ENCODE assay signal across 10 mouse cellular contexts in the genomic region with DNA sequence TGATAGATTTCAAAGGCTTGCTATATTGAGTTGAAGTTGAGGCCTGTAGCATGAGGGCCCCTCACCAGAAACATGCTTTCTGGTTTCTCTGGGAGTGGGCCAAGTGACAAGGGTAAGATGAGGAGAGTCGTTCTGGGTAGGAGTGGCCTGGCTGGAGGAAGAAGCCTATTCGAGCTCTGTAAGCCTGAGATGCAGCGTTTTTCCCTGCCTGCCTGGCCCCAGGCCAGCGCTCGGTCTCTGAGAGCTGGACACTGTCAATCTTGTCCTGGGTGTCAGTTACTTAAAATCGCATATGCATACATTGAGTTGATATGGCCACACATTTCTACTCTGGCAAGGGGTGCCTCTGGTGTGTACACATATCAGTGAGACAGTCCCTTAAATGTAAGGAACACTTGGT. TPM values are rescaled to one million over a fixed set of nuclear protein-coding genes. Genes with fewer than 3 reads are reported as not detected.
DNase-seq lines count a peak whose midpoint lies in the region; ATAC-seq and TF ChIP-seq lines count a peak whose summit lies in the region.
"Had no signal": no experiment of that assay in that cellular context is flagged by ENCODE, and none has a peak within 500 bp of the region (broad histone marks: within the 10 kb centered on the region; RNA-seq: fewer than 3 reads in every experiment).

No protein-coding gene starts in this region.

- peak overlapping the region; percentile 28; the same call in 1 of the 2 replicates for H3K27ac ChIP-seq in embryonic facial prominence, embryonic 15.5 days (replicated peaks)
- H3K27ac ChIP-seq in intestine, postnatal 0 days (ENCODE audit: low read depth, low read length), result peak overlapping the region; percentile 41; the same call in 1 of the 2 replicates
- H3K27ac ChIP-seq: limb, embryonic 12.5 days; neural tube, embryonic 13.5 days had no signal

- no peak overlapping the region for H3K9ac ChIP-seq in embryonic facial prominence, embryonic 15.5 days
- no peak overlapping the region for H3K9ac ChIP-seq in intestine, postnatal 0 days (ENCODE audit: low read depth, low read length)
- H3K9ac ChIP-seq: limb, embryonic 12.5 days; neural tube, embryonic 13.5 days had no signal

- H3K27me3 ChIP-seq in embryonic facial prominence, embryonic 15.5 days, result no peaks in the 10 kb centered on the region
- no peaks in the 10 kb centered on the region for H3K27me3 ChIP-seq in intestine, postnatal 0 days (replicated peaks; ENCODE audit: control insufficient read depth, insufficient read depth, low read length)
- H3K27me3 ChIP-seq: limb, embryonic 12.5 days; neural tube, embryonic 13.5 days had no signal

- 20% methylated on average over 6 of the region's 6 CpGs for WGBS in embryonic facial prominence, embryonic 15.5 days
- whole genome bisulfite sequencing in intestine, postnatal 0 days, result 44% methylated on average over 6 of the region's 6 CpGs

- H3K9me3 ChIP-seq in embryonic facial prominence, embryonic 15.5 days (replicated peaks), result no peaks in the 10 kb centered on the region
- H3K9me3 ChIP-seq in intestine, postnatal 0 days (ENCODE audit: control insufficient read depth), result no peaks in the 10 kb centered on the region
- H3K9me3 ChIP-seq: limb, embryonic 12.5 days; neural tube, embryonic 13.5 days had no signal

- no peaks in the 10 kb centered on the region for H3K36me3 ChIP-seq in embryonic facial prominence, embryonic 15.5 days
- no peaks in the 10 kb centered on the region for H3K36me3 ChIP-seq in intestine, postnatal 0 days (ENCODE audit: control insufficient read depth, insufficient read depth)
- H3K36me3 ChIP-seq: limb, embryonic 12.5 days; neural tube, embryonic 13.5 days had no signal

- no peak for ATAC-seq in embryonic facial prominence, embryonic 15.5 days (ENCODE audit: insufficient number of reproducible peaks, low FRiP score, low TSS enrichment, low read depth)
- no peak for ATAC-seq in intestine, postnatal 0 days
- no peak for ATAC-seq in monocyte, adult 5-6 weeks (replicated peaks; ENCODE audit: insufficient number of reproducible peaks, low FRiP score, low TSS enrichment, poor library complexity, severe bottlenecking)
- ATAC-seq in erythroblast, adult 5-6 weeks (replicated peaks; ENCODE audit: low FRiP score, poor library complexity, severe bottlenecking), result no peak

- H3K4me2 ChIP-seq in embryonic facial prominence, embryonic 15.5 days (replicated peaks), result no peak overlapping the region; the same call in 1 of the 2 replicates
- 0 out of 2 replicates have a peak overlapping the region, but pooled peaks have one; percentile 0 for H3K4me2 ChIP-seq in intestine, postnatal 0 days (replicated peaks; ENCODE audit: low read depth)
- H3K4me2 ChIP-seq: limb, embryonic 12.5 days; neural tube, embryonic 13.5 days had no signal

- no peak for TF ChIP-seq CTCF in intestine, postnatal 0 days (IDR thresholded peaks at IDR 0.05; ENCODE audit: low read depth)

- H3K4me1 ChIP-seq in embryonic facial prominence, embryonic 15.5 days, result peaks cover 14% of the 10 kb centered on the region; the same call in 1 of the 2 replicates
- no peaks in the 10 kb centered on the region for H3K4me1 ChIP-seq in intestine, postnatal 0 days (replicated peaks; ENCODE audit: control insufficient read depth, insufficient read depth, low read length)
- H3K4me1 ChIP-seq: neural tube, embryonic 13.5 days had no signal

- peak; percentile 26 for DNase-seq in embryo, embryonic 11 days
- no peak for DNase-seq in embryo, embryonic 9.5 days (ENCODE audit: extremely low spot score)
- DNase-seq in Muller cell, postnatal 12 days (ENCODE audit: inconsistent ontology term), result peak; percentile 31
- DNase-seq in right cerebral cortex, adult 18-20 months, result no peak

- H3K4me3 ChIP-seq in embryonic facial prominence, embryonic 15.5 days (replicated peaks), result no peak overlapping the region
- H3K4me3 ChIP-seq in intestine, postnatal 0 days (ENCODE audit: low read depth, low read length), result no peak overlapping the region
- H3K4me3 ChIP-seq: limb, embryonic 12.5 days; neural tube, embryonic 13.5 days had no signal

RNA-seq across cellular contexts. Expression of a gene that starts 43.9 kb away (rescaled TPM):
- polyA plus RNA-seq in embryonic facial prominence, embryonic 15.5 days (2015; fragmentation: Nextera tagmentation; extraction: Ambion mirVana), result 28.6 and 30.8 TPM in 2 replicates
- 4.9 and 5.1 TPM in 2 replicates for polyA plus RNA-seq in intestine, postnatal 0 days (2015; fragmentation: Nextera tagmentation; extraction: Ambion mirVana)
- 0.10 to 0.53 TPM in 2 of 3 replicates, not detected in the other for total RNA-seq in monocyte, adult 5-6 weeks (2017)
- total RNA-seq in erythroblast, adult 5-6 weeks (2015; ENCODE audit: low replicate concordance), result not detected in 2 replicates
- total RNA-seq in erythroblast, adult 5-6 weeks (2017; ENCODE audit: low replicate concordance), result 1.3 TPM in 1 of 2 replicates, not detected in the other

Comparison
In these comparisons a context has a peak if more than half of its experiments do, and no peak if none do; other contexts are left out.
1. DNase-seq: peak in embryo, embryonic 11 days (single experiment) and Muller cell, postnatal 12 days (single experiment); none in embryo, embryonic 9.5 days (single experiment) and right cerebral cortex, adult 18-20 months (single experiment).